In genomic region chrX:20269980-20270379, GRCm38 (mm10) we compare ENCODE assay signal across 15 mouse cellular contexts.
"Had no signal": no experiment of that assay in that cellular context is flagged by ENCODE, and none has a peak within 500 bp of the region (broad histone marks: within the 10 kb centered on the region; RNA-seq: fewer than 3 reads in every experiment).

No protein-coding gene starts in this region.

- H3K27me3 ChIP-seq: neural tube, embryonic 13.5 days; neural tube, embryonic 15.5 days; stomach, embryonic 15.5 days had no signal

- H3K9ac ChIP-seq: neural tube, embryonic 13.5 days; neural tube, embryonic 15.5 days; stomach, embryonic 15.5 days had no signal

- H3K36me3 ChIP-seq: neural tube, embryonic 13.5 days; neural tube, embryonic 15.5 days; stomach, embryonic 15.5 days had no signal

- H3K9me3 ChIP-seq: neural tube, embryonic 13.5 days; neural tube, embryonic 15.5 days; stomach, embryonic 15.5 days had no signal

- H3K4me3 ChIP-seq: neural tube, embryonic 13.5 days; neural tube, embryonic 15.5 days; stomach, embryonic 15.5 days had no signal

- DNase-seq: retina, postnatal 1 day; right cerebral cortex, adult 18-20 months; right cerebral cortex, postnatal 14 days; right cerebral cortex, postnatal 25 days; right cerebral cortex, postnatal 4 days; thymus, adult 18-20 months; thymus, adult 2 months; thymus, postnatal 14 days; thymus, postnatal 25 days; thymus, postnatal 36 days; thymus, postnatal 4 days had no signal

- H3K27ac ChIP-seq: neural tube, embryonic 13.5 days; neural tube, embryonic 15.5 days; stomach, embryonic 15.5 days; stomach, postnatal 0 days had no signal

- H3K4me1 ChIP-seq: neural tube, embryonic 13.5 days; neural tube, embryonic 15.5 days; stomach, embryonic 15.5 days had no signal
